Comparison of ENCODE assay signal across 51 mouse cellular contexts in the genomic region with DNA sequence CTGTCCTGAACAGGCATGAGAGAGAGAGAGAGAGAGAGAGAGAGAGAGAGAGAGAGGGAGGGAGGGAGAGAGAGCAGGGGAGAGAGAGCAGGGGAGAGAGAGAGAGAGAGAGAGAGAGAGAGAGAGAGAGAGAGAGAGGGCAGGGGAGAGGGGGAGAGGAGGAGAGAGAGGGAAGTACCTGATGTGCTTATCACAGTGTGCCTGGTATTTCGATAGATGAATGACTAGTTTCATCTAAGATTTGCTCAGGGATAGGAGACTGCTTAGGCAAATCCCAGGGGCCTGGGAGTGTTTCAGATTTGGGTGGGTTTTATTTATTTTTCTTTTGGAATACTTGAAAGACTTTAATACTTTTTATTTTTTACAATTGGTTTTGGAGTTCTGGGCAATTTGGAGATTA. TPM values are rescaled to one million over a fixed set of nuclear protein-coding genes. Genes with fewer than 3 reads are reported as not detected.
"Had no signal": no experiment of that assay in that cellular context is flagged by ENCODE, and none has a peak within 500 bp of the region (broad histone marks: within the 10 kb centered on the region; RNA-seq: fewer than 3 reads in every experiment).

No protein-coding gene starts in this region.

- H3K4me1 ChIP-seq: heart, embryonic 15.5 days; hindbrain, embryonic 10.5 days; hindbrain, embryonic 12.5 days; hindbrain, embryonic 13.5 days; hindbrain, embryonic 15.5 days; intestine, embryonic 15.5 days; kidney, embryonic 15.5 days had no signal

- H3K27me3 ChIP-seq: heart, embryonic 12.5 days; heart, embryonic 13.5 days; heart, embryonic 15.5 days; hindbrain, embryonic 12.5 days; hindbrain, embryonic 15.5 days; intestine, embryonic 15.5 days; kidney, embryonic 15.5 days had no signal

- H3K4me3 ChIP-seq: heart, embryonic 12.5 days; heart, embryonic 13.5 days; heart, embryonic 15.5 days; hindbrain, embryonic 10.5 days; hindbrain, embryonic 12.5 days; hindbrain, embryonic 13.5 days; hindbrain, embryonic 15.5 days; intestine, embryonic 15.5 days; kidney, embryonic 15.5 days; layer of hippocampus, adult 2 months; left cerebral cortex, adult 2 months had no signal

- ATAC-seq: hindbrain, embryonic 16.5 days; hindbrain, postnatal 0 days; inflammation-experienced regulatory T-cells, adult 6 months; intestine, embryonic 15.5 days; intestine, embryonic 16.5 days; intestine, postnatal 0 days had no signal

- H3K27ac ChIP-seq: heart, embryonic 13.5 days; heart, embryonic 15.5 days; hindbrain, embryonic 10.5 days; hindbrain, embryonic 12.5 days; hindbrain, embryonic 13.5 days; hindbrain, embryonic 14.5 days; hindbrain, embryonic 15.5 days; hindbrain, postnatal 0 days; intestine, embryonic 15.5 days; kidney, embryonic 15.5 days; kidney, postnatal 0 days; layer of hippocampus, adult 2 months; left cerebral cortex, adult 2 months had no signal

- H3K36me3 ChIP-seq: heart, embryonic 12.5 days; heart, embryonic 13.5 days; heart, embryonic 15.5 days; hindbrain, embryonic 10.5 days; hindbrain, embryonic 12.5 days; hindbrain, embryonic 13.5 days; hindbrain, embryonic 15.5 days; intestine, embryonic 15.5 days; kidney, embryonic 15.5 days had no signal

- DNase-seq: heart, postnatal 10 days; heart, postnatal 14 days; heart, postnatal 36 days; heart, postnatal 4 days; kidney, adult 11 months; kidney, adult 18-20 months; kidney, adult 2 months; kidney, adult 8-10 months; kidney, adult 9 months; kidney, postnatal 10 days; kidney, postnatal 14 days; kidney, postnatal 25 days; kidney, postnatal 36 days; kidney, postnatal 4 days; layer of hippocampus, adult 9-11 months; layer of hippocampus, postnatal 36 days had no signal

- H3K9ac ChIP-seq: heart, embryonic 12.5 days; heart, embryonic 13.5 days; heart, embryonic 15.5 days; hindbrain, embryonic 12.5 days; hindbrain, embryonic 13.5 days; hindbrain, embryonic 14.5 days; hindbrain, embryonic 15.5 days; intestine, embryonic 15.5 days; kidney, embryonic 15.5 days had no signal

- H3K9me3 ChIP-seq: heart, embryonic 12.5 days; heart, embryonic 13.5 days; heart, embryonic 15.5 days; hindbrain, embryonic 10.5 days; hindbrain, embryonic 12.5 days; hindbrain, embryonic 13.5 days; hindbrain, embryonic 15.5 days; intestine, embryonic 15.5 days; kidney, embryonic 15.5 days had no signal

- H3K4me2 ChIP-seq: heart, embryonic 12.5 days; heart, embryonic 13.5 days; heart, embryonic 15.5 days; hindbrain, embryonic 12.5 days; hindbrain, embryonic 13.5 days; hindbrain, embryonic 14.5 days; hindbrain, embryonic 15.5 days; intestine, embryonic 15.5 days; kidney, embryonic 15.5 days had no signal

RNA-seq across cellular contexts. Expression of a gene that starts 5.8 kb away (rescaled TPM):
- total RNA-seq: heart, postnatal 10 days; heart, postnatal 14 days; heart, postnatal 25 days; heart, postnatal 36 days; heart, postnatal 4 days; hematopoietic stem cell, adult 5-6 weeks; hindbrain, postnatal 0 days; layer of hippocampus, adult 18-20 months; layer of hippocampus, adult 2 months; layer of hippocampus, adult 8-10 months; layer of hippocampus, postnatal 10 days; layer of hippocampus, postnatal 14 days; layer of hippocampus, postnatal 25 days; layer of hippocampus, postnatal 36 days; left cerebral cortex, adult 18-20 months; left cerebral cortex, adult 2 months; left cerebral cortex, adult 8-10 months had no signal
- polyA plus RNA-seq: heart, embryonic 14.5 days; heart, postnatal 0 days; hindbrain, embryonic 15.5 days; inflammation-experienced regulatory T-cells, adult 6 months; intestine, embryonic 14.5 days; intestine, embryonic 15.5 days; intestine, embryonic 16.5 days; intestine, postnatal 0 days; kidney, adult 2 months; kidney, embryonic 14.5 days; kidney, embryonic 15.5 days; kidney, embryonic 16.5 days; large intestine, adult 2 months had no signal

RNA-seq across cellular contexts. Expression of a gene that starts 49.7 kb away (rescaled TPM):
- total RNA-seq: hindbrain, postnatal 0 days had no signal

RNA-seq across cellular contexts. Expression of a gene that starts 52.8 kb away (rescaled TPM):
- total RNA-seq: heart, postnatal 10 days; heart, postnatal 14 days; heart, postnatal 25 days; heart, postnatal 36 days; heart, postnatal 4 days; hematopoietic stem cell, adult 5-6 weeks; hindbrain, postnatal 0 days; layer of hippocampus, adult 18-20 months; layer of hippocampus, adult 2 months; layer of hippocampus, adult 8-10 months; layer of hippocampus, postnatal 10 days; layer of hippocampus, postnatal 14 days; layer of hippocampus, postnatal 25 days; layer of hippocampus, postnatal 36 days; left cerebral cortex, adult 18-20 months; left cerebral cortex, adult 2 months; left cerebral cortex, adult 8-10 months had no signal
- polyA plus RNA-seq: heart, embryonic 12.5 days; heart, embryonic 13.5 days; heart, embryonic 14.5 days; heart, embryonic 15.5 days; heart, embryonic 16.5 days; heart, postnatal 0 days; hindbrain, embryonic 10.5 days; hindbrain, embryonic 11.5 days; hindbrain, embryonic 12.5 days; hindbrain, embryonic 13.5 days; hindbrain, embryonic 14.5 days; hindbrain, embryonic 15.5 days; hindbrain, embryonic 16.5 days; hindbrain, postnatal 0 days; inflammation-experienced regulatory T-cells, adult 6 months; intestine, embryonic 14.5 days; intestine, embryonic 15.5 days; intestine, embryonic 16.5 days; intestine, postnatal 0 days; kidney, adult 2 months; kidney, embryonic 14.5 days; kidney, embryonic 15.5 days; kidney, embryonic 16.5 days; kidney, postnatal 0 days; large intestine, adult 2 months had no signal
